Mouse (Mus musculus): ENCODE results near the gene Otos.

- TF ChIP-seq POLR2A (IDR thresholded peaks at IDR 0.05; ENCODE audit: borderline replicate concordance, extremely low read depth, insufficient read depth, insufficient read length, poor library complexity, severe bottlenecking) (no peak), CTCF (IDR thresholded peaks at IDR 0.05; ENCODE audit: borderline replicate concordance, extremely low read depth, insufficient read depth, insufficient read length) (no peak)
Observed at GRCm38 (mm10) chr1:92632948-92633347, 15.7 kb downstream of the Otos start.
